Mouse (Mus musculus) stomach, postnatal 0 days (tissue): Measurements from ENCODE around the gene Nfkbiz. TPM values are rescaled to one million over a fixed set of nuclear protein-coding genes. Genes with fewer than 3 reads are reported as not detected.

Experiments
- ATAC-seq: fragments of 200-750 bp; cut with Nextera tagmentation; 2 replicates; pipeline ENCODE4 v1.8.0; 2017; ENCODE audit not compliant: low FRiP score, low TSS enrichment
- DNase-seq: peaks from one replicate; pipeline ENCODE4 v3.0.0-alpha.2; 2016; ENCODE audit warnings: low spot score
- H3K27ac ChIP-seq: fragments of 300-500 bp; sonication (generic); replicated peaks from 2 replicates; pipeline ENCODE4 v1.5.1; 2014; ENCODE audit warnings: mild to moderate bottlenecking, control low read depth
- H3K27me3 ChIP-seq: fragments of 300-500 bp; sonication (generic); 2 replicates; pipeline ENCODE4 v1.6.1; 2014; ENCODE audit warnings: low read length; ENCODE audit not compliant: control insufficient read depth, insufficient read depth
- H3K36me3 ChIP-seq: fragments of 300-500 bp; sonication (generic); 2 replicates; pipeline ENCODE4 v1.6.1; 2014; ENCODE audit warnings: low read length, mixed read lengths; ENCODE audit not compliant: control insufficient read depth, insufficient read depth
- H3K4me1 ChIP-seq: fragments of 300-500 bp; sonication (generic); replicated peaks from 2 replicates; pipeline ENCODE4 v1.6.1; 2014; ENCODE audit warnings: antibody characterized with exemption; ENCODE audit not compliant: control insufficient read depth, insufficient read depth
- H3K4me2 ChIP-seq: fragments of 300-500 bp; sonication (generic); replicated peaks from 2 replicates; pipeline ENCODE4 v1.6.1; 2014; ENCODE audit warnings: low read depth, mild to moderate bottlenecking, control low read depth, moderate library complexity
- H3K4me3 ChIP-seq: fragments of 300-500 bp; sonication (generic); 2 replicates; pipeline ENCODE4 v1.5.1; 2014; ENCODE audit warnings: low read depth, low read length, control low read depth
- H3K9ac ChIP-seq: fragments of 300-500 bp; sonication (generic); 2 replicates; pipeline ENCODE4 v1.6.1; 2014; ENCODE audit warnings: mild to moderate bottlenecking, low read length, control low read depth, mixed read lengths
- H3K9me3 ChIP-seq: fragments of 300-500 bp; sonication (generic); 2 replicates; pipeline ENCODE4 v1.6.1; 2016; ENCODE audit warnings: low read length; ENCODE audit not compliant: control insufficient read depth
- CTCF ChIP-seq: IDR thresholded peaks from 2 replicates; pipeline ENCODE4 v1.5.1; 2016; ENCODE audit warnings: antibody characterized with exemption, low read depth, mild to moderate bottlenecking, moderate library complexity
- EP300 ChIP-seq: optimal IDR thresholded peaks from 2 replicates; pipeline ENCODE3; 2016; ENCODE audit warnings: antibody characterized with exemption
- WGBS: fragments of 180-500 bp; shearing (Covaris S2); extraction: QIAGEN DNeasy Blood & Tissue Kit; methylation state at CpG from one replicate; pipeline ENCODE4 v1.1.7; 2014; 5-methylcytosine and 5-hydroxymethylcytosine counted together
- polyA plus RNA-seq: library from polyadenylated mRNA; unstranded; fragments of >200 nt; fragmentation: Nextera tagmentation; extraction: Ambion mirVana; gene quantifications from 2 replicates; pipeline ENCODE4 v1.2.1, GENCODE M21; 2015

Gene Nfkbiz
- polyA plus RNA-seq, 1 experiment from 2014 or later, result 9.1 TPM

DNA sequence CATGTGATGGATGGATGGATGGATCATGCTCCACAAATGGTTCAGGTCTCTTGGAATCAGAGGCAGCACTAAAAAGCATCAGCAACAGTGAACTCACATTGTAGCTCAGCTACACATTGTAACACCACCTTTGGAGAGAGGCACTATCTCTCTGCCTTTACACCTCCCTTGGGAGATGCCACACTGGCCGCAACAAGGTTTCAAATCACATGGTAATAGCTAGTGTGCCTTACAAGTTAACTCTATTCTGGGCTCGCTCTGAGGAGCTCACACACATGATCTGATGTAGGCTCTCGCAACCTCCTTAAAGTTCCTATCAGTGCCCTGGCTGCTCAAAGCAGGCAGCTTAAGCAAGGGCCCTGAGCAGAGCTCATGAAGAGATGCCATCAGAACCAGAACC, 11.8 kb upstream of the Nfkbiz start:
- Histone ChIP-seq H3K9me3 (no peaks in the 10 kb centered on the region), H3K4me1 (no peaks in the 10 kb centered on the region), H3K4me2 (no peak overlapping the region), H3K27me3 (no peaks in the 10 kb centered on the region), H3K4me3 (no peak overlapping the region), H3K27ac (no peak overlapping the region), H3K36me3 (no peaks in the 10 kb centered on the region), H3K9ac (no peak overlapping the region)
- DNase-seq, result no peak
- TF ChIP-seq CTCF, result no peak
- TF ChIP-seq EP300, result no peak
- no peak for ATAC-seq
- 93% methylated on average over 3 of the region's 3 CpGs for WGBS

DNA sequence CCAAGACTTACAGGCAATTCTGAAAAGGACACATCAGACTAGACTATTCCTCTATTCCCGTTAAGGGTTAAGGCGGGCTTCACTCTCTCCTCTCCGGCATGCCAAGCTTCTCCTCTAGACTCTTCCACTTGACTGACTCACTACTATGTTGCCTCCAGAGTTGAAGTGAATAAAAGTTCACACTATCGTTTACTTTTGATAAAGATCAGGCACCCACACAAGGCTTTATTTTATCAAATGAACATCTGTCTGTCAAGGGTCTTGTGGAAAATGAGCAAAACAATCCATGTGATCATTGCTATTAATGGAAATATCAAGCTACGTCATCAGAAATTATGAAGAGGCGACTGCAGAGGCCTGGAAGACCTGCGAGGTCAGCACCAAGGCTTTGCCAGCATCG, 9.0 kb upstream of the Nfkbiz start:
- TF ChIP-seq CTCF (no peak), EP300 (no peak)
- H3K9me3 ChIP-seq, result no peaks in the 10 kb centered on the region
- H3K27me3 ChIP-seq, result no peaks in the 10 kb centered on the region
- no peak overlapping the region for H3K4me2 ChIP-seq
- ATAC-seq (no peak), DNase-seq (no peak)
- no peaks in the 10 kb centered on the region for H3K36me3 ChIP-seq
- WGBS, result 79% methylated on average over 8 of the region's 8 CpGs
- H3K9ac ChIP-seq, result no peak overlapping the region
- no peak overlapping the region for H3K27ac ChIP-seq
- H3K4me1 ChIP-seq, result no peaks in the 10 kb centered on the region
- no peak overlapping the region for H3K4me3 ChIP-seq

DNA sequence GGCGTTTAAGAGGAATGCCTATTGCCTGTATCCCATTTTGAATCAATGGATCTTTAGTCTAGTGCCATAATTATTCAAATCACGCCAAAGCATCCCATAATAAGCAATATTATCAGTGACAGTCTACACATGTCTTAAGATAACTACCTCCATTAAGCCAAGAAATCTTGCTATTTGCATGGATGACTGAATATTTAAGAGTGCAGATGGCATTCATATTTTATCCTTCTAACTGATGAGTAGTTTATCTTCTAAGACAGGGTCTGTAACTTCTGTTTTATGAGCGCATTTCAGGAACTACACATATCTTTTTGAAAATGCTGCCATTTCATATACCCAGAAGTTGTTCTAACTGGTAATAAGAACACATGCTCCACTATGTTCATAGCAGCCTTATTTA, 6.1 kb upstream of the Nfkbiz start:
- no peak overlapping the region for H3K27ac ChIP-seq
- DNase-seq (no peak), ATAC-seq (no peak)
- TF ChIP-seq EP300 (no peak), CTCF (no peak)
- no peaks in the 10 kb centered on the region for H3K36me3 ChIP-seq
- no peaks in the 10 kb centered on the region for H3K27me3 ChIP-seq
- no peak overlapping the region for H3K9ac ChIP-seq
- no peak overlapping the region for H3K4me2 ChIP-seq
- 95% methylated on average over 3 of the region's 3 CpGs for WGBS
- no peak overlapping the region for H3K4me3 ChIP-seq
- H3K9me3 ChIP-seq, result no peaks in the 10 kb centered on the region
- H3K4me1 ChIP-seq, result no peaks in the 10 kb centered on the region

DNA sequence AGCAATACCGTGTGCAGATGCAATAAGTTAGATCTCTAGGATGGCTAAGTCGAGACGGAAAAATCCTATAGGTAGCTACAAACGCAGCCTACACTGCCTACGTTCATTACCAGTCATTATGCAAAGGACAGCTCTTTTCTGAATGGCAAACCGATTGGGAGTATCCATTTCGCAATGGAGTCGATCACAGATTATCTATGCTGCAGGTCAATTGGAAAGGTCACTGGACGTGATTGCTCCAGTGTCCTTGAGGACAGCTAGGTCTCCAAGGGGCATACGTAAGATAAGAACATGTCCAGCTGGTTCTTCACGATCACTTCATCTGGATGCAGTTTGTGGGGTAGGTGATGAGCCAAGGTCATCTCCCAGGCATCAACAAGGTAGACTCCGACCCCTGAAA, 5.2 kb upstream of the Nfkbiz start:
- Histone ChIP-seq H3K9me3 (no peaks in the 10 kb centered on the region), H3K9ac (no peak overlapping the region), H3K4me1 (no peaks in the 10 kb centered on the region), H3K27ac (no peak overlapping the region), H3K36me3 (no peaks in the 10 kb centered on the region), H3K27me3 (no peaks in the 10 kb centered on the region), H3K4me2 (no peak overlapping the region), H3K4me3 (no peak overlapping the region)
- WGBS, result 95% methylated on average over 12 of the region's 12 CpGs
- ATAC-seq, result no peak
- TF ChIP-seq CTCF (no peak), EP300 (no peak)
- DNase-seq, result no peak

DNA sequence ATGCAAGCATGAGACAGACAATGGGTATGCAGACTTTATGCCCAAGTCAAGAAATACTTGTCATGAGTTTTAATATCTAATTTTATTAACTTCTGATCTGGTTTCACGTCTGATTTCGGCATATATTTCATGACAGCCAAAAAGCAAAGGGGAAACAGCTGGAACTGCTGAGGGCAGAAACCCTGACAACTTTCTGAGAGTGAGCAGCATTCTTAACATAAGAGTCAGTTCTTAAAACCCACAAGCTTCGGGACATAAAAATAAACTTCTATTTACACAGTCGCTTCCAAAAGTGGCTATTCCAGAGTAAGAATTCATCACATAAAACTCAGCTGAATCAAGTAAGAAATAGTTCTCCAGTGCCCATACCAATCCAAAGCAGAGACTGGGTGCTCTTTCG, 4.4 kb upstream of the Nfkbiz start:
- Histone ChIP-seq H3K4me2 (no peak overlapping the region), H3K27me3 (no peaks in the 10 kb centered on the region), H3K9ac (no peak overlapping the region), H3K9me3 (no peaks in the 10 kb centered on the region), H3K4me1 (no peaks in the 10 kb centered on the region), H3K27ac (no peak overlapping the region), H3K36me3 (no peaks in the 10 kb centered on the region), H3K4me3 (no peak overlapping the region)
- WGBS, result 72% methylated on average over 5 of the region's 5 CpGs
- TF ChIP-seq CTCF (no peak), EP300 (no peak)
- DNase-seq (no peak), ATAC-seq (no peak)

DNA sequence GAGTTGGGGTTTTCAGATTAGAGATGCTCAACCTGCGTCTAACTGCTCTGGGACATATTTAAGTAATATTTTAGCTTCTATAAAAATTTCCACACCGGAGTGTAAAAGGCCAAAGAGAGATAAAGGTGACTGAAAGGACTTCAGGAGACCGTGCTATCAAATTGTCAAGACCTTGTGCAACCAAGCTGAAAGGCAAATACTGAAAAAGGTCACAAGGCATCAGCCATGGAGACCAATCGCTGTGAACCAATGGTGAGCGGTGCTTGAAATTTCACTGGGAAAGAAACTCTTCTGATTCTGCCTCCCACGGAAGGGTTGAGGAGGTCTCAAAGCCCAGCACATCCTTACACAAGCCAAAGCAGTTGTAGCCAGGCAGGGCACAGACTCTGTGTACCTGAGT, 2.8 kb upstream of the Nfkbiz start:
- ATAC-seq (no peak), DNase-seq (no peak)
- TF ChIP-seq EP300 (no peak), CTCF (no peak)
- no peak overlapping the region for H3K27ac ChIP-seq
- H3K36me3 ChIP-seq, result no peaks in the 10 kb centered on the region
- no peaks in the 10 kb centered on the region for H3K27me3 ChIP-seq
- H3K4me3 ChIP-seq, result no peak overlapping the region
- H3K4me2 ChIP-seq, result no peak overlapping the region
- H3K4me1 ChIP-seq, result no peaks in the 10 kb centered on the region
- WGBS, result 87% methylated on average over 6 of the region's 6 CpGs
- H3K9me3 ChIP-seq, result no peaks in the 10 kb centered on the region
- no peak overlapping the region for H3K9ac ChIP-seq
